Mouse (Mus musculus) midbrain, embryonic 10.5 days (tissue): Measurements from ENCODE around the gene Alg13. TPM values are rescaled to one million over a fixed set of nuclear protein-coding genes. Genes with fewer than 3 reads are reported as not detected.

Source experiments
- DNase-seq: peaks from one replicate; pipeline ENCODE4 v3.0.0-alpha.2; 2017; ENCODE audit warnings: low spot score
- H3K27ac ChIP-seq: fragments of 300-500 bp; sonication (generic); replicated peaks from 2 replicates; pipeline ENCODE4 v1.5.1; 2016; ENCODE audit warnings: mild to moderate bottlenecking
- H3K27me3 ChIP-seq: fragments of 300-500 bp; sonication (generic); 2 replicates; pipeline ENCODE4 v1.6.1; 2016; ENCODE audit warnings: low read depth, mild to moderate bottlenecking; ENCODE audit not compliant: poor library complexity, severe bottlenecking
- H3K36me3 ChIP-seq: fragments of 300-500 bp; sonication (generic); 2 replicates; pipeline ENCODE4 v1.6.1; 2016; ENCODE audit warnings: mild to moderate bottlenecking, moderate library complexity
- H3K4me1 ChIP-seq: fragments of 300-500 bp; sonication (generic); 2 replicates; pipeline ENCODE4 v1.6.1; 2016
- H3K4me3 ChIP-seq: fragments of 300-500 bp; sonication (generic); 2 replicates; pipeline ENCODE4 v1.5.1; 2016; ENCODE audit warnings: mild to moderate bottlenecking, moderate library complexity
- H3K9me3 ChIP-seq: fragments of 300-500 bp; sonication (generic); replicated peaks from 2 replicates; pipeline ENCODE4 v1.6.1; 2016; ENCODE audit warnings: mild to moderate bottlenecking
- WGBS: fragments of 180-500 bp; shearing (Covaris S2); methylation state at CpG from one replicate; pipeline ENCODE4 v1.1.7; 2016; 5-methylcytosine and 5-hydroxymethylcytosine counted together
- polyA plus RNA-seq: library from polyadenylated mRNA; unstranded; fragments of >200 nt; fragmentation: Nextera tagmentation; extraction: Ambion mirVana; gene quantifications from 2 replicates; pipeline ENCODE4 v1.2.1, GENCODE M21; 2016

The Alg13 gene
- polyA plus RNA-seq = 26.3 and 26.8 TPM in 2 replicates

GRCm38 (mm10) chrX:144317548-144318163, at the start of gene Alg13:
Gene Alg13, plus strand, starts transcription at chrX:144317804.
- Histone ChIP-seq H3K27ac (peak within 1 kb of the TSS; percentile 85), H3K4me1 (peaks cover 6% of the 10 kb centered on the region)
- 14% methylated on average over 47 of the region's 47 CpGs for WGBS

GRCm38 (mm10) chrX:144268606-144269005, 49.0 kb upstream of the Alg13 start:
- H3K4me1 ChIP-seq = no peaks in the 10 kb centered on the region
- no peak overlapping the region for H3K27ac ChIP-seq
- no peaks in the 10 kb centered on the region for H3K9me3 ChIP-seq
- no peaks in the 10 kb centered on the region for H3K36me3 ChIP-seq
- H3K4me3 ChIP-seq = no peak overlapping the region
- no peak for DNase-seq
- 82% methylated on average over 1 of the region's 1 CpGs for WGBS
- H3K27me3 ChIP-seq = no peaks in the 10 kb centered on the region

More at GRCm38 (mm10) chrX:144317548-144318163, at the start of gene Alg13:
- Histone ChIP-seq H3K4me3 (peak within 1 kb of the TSS; percentile 75), H3K36me3 (no peaks in the 10 kb centered on the region), H3K9me3 (peaks cover 8% of the 10 kb centered on the region; the same call in 1 of the 2 replicates), H3K27me3 (peaks cover 12% of the 10 kb centered on the region; the same call in 1 of the 2 replicates)
- peak; percentile 84 for DNase-seq

GRCm38 (mm10) chrX:144301476-144301875, 16.1 kb upstream of the Alg13 start:
- DNase-seq = no peak
- 76% methylated on average over 2 of the region's 2 CpGs for WGBS
- Histone ChIP-seq H3K9me3 (no peaks in the 10 kb centered on the region), H3K4me1 (no peaks in the 10 kb centered on the region), H3K27ac (no peak overlapping the region), H3K36me3 (no peaks in the 10 kb centered on the region), H3K4me3 (no peak overlapping the region), H3K27me3 (no peaks in the 10 kb centered on the region)

- no peak overlapping the region for H3K4me3 ChIP-seq
- no peaks in the 10 kb centered on the region for H3K9me3 ChIP-seq
- H3K36me3 ChIP-seq = no peaks in the 10 kb centered on the region
- no peak overlapping the region for H3K27ac ChIP-seq
- H3K27me3 ChIP-seq = no peaks in the 10 kb centered on the region
- DNase-seq = no peak
- WGBS = 84% methylated on average over 2 of the region's 2 CpGs
- H3K4me1 ChIP-seq = no peaks in the 10 kb centered on the region
Measured at GRCm38 (mm10) chrX:144305659-144306058, 11.9 kb upstream of the Alg13 start.

- DNase-seq = no peak
- peaks cover 8% of the 10 kb centered on the region; the same call in 1 of the 2 replicates for H3K9me3 ChIP-seq
- no peaks in the 10 kb centered on the region for H3K4me1 ChIP-seq
- 66% methylated on average over 2 of the region's 2 CpGs for WGBS
- H3K4me3 ChIP-seq = no peak overlapping the region
- peaks cover 12% of the 10 kb centered on the region; the same call in 1 of the 2 replicates for H3K27me3 ChIP-seq
- H3K27ac ChIP-seq = no peak overlapping the region
- H3K36me3 ChIP-seq = no peaks in the 10 kb centered on the region
Measured at GRCm38 (mm10) chrX:144314041-144314440, 3.6 kb upstream of the Alg13 start.

- H3K27ac ChIP-seq = no peak overlapping the region
- H3K4me1 ChIP-seq = peaks cover 6% of the 10 kb centered on the region
- peaks cover 8% of the 10 kb centered on the region; the same call in 1 of the 2 replicates for H3K9me3 ChIP-seq
- H3K27me3 ChIP-seq = peaks cover 12% of the 10 kb centered on the region; the same call in 1 of the 2 replicates
- no peak for DNase-seq
- no peak overlapping the region for H3K4me3 ChIP-seq
- no peaks in the 10 kb centered on the region for H3K36me3 ChIP-seq
- 28% methylated on average over 5 of the region's 5 CpGs for WGBS
Measured at GRCm38 (mm10) chrX:144315028-144315427, 2.6 kb upstream of the Alg13 start.

GRCm38 (mm10) chrX:144316004-144316403, 1.6 kb upstream of the Alg13 start:
- no peak overlapping the region for H3K4me3 ChIP-seq
- H3K27ac ChIP-seq = no peak overlapping the region
- DNase-seq = no peak
- no peaks in the 10 kb centered on the region for H3K36me3 ChIP-seq
- peaks cover 6% of the 10 kb centered on the region for H3K4me1 ChIP-seq
- peaks cover 8% of the 10 kb centered on the region; the same call in 1 of the 2 replicates for H3K9me3 ChIP-seq
- WGBS = 74% methylated on average over 5 of the region's 5 CpGs
- peaks cover 12% of the 10 kb centered on the region; the same call in 1 of the 2 replicates for H3K27me3 ChIP-seq

- 20% methylated on average over 49 of the region's 53 CpGs for WGBS
- Histone ChIP-seq H3K27me3 (peaks cover 12% of the 10 kb centered on the region; the same call in 1 of the 2 replicates), H3K27ac (peak overlapping the region; percentile 85), H3K4me1 (peaks cover 6% of the 10 kb centered on the region), H3K9me3 (peaks cover 8% of the 10 kb centered on the region; the same call in 1 of the 2 replicates), H3K4me3 (peak overlapping the region; percentile 75), H3K36me3 (no peaks in the 10 kb centered on the region; the same call in 1 of the 2 replicates)
- DNase-seq = no peak
Measured at GRCm38 (mm10) chrX:144318164-144318979, 768 bp downstream of the Alg13 start.

GRCm38 (mm10) chrX:144319366-144319765, 1.8 kb downstream of the Alg13 start:
- Histone ChIP-seq H3K4me3 (peak overlapping the region; percentile 75), H3K27ac (no peak overlapping the region), H3K36me3 (no peaks in the 10 kb centered on the region; the same call in 1 of the 2 replicates), H3K9me3 (peaks cover 8% of the 10 kb centered on the region; the same call in 1 of the 2 replicates), H3K27me3 (peaks cover 12% of the 10 kb centered on the region; the same call in 1 of the 2 replicates), H3K4me1 (peaks cover 6% of the 10 kb centered on the region)
- peak; percentile 11 for DNase-seq
- WGBS = 40% methylated on average over 9 of the region's 9 CpGs

- peaks cover 10% of the 10 kb centered on the region; the same call in 1 of the 2 replicates for H3K36me3 ChIP-seq
- H3K9me3 ChIP-seq = no peaks in the 10 kb centered on the region
- no peaks in the 10 kb centered on the region for H3K27me3 ChIP-seq
- H3K27ac ChIP-seq = no peak overlapping the region
- no peak for DNase-seq
- no peak overlapping the region for H3K4me3 ChIP-seq
- H3K4me1 ChIP-seq = no peaks in the 10 kb centered on the region
Measured at GRCm38 (mm10) chrX:144325375-144325774, 7.8 kb downstream of the Alg13 start.

GRCm38 (mm10) chrX:144335332-144336015, 17.9 kb downstream of the Alg13 start:
- H3K36me3 ChIP-seq = no peaks in the 10 kb centered on the region
- no peak overlapping the region for H3K27ac ChIP-seq
- no peak for DNase-seq
- no peaks in the 10 kb centered on the region for H3K27me3 ChIP-seq
- H3K4me1 ChIP-seq = no peaks in the 10 kb centered on the region
- 45% methylated on average over 8 of the region's 8 CpGs for WGBS
- no peaks in the 10 kb centered on the region for H3K9me3 ChIP-seq
- H3K4me3 ChIP-seq = no peak overlapping the region

GRCm38 (mm10) chrX:144337938-144338337, 20.3 kb downstream of the Alg13 start:
- Histone ChIP-seq H3K4me1 (no peaks in the 10 kb centered on the region), H3K9me3 (no peaks in the 10 kb centered on the region), H3K27ac (no peak overlapping the region), H3K4me3 (no peak overlapping the region), H3K27me3 (no peaks in the 10 kb centered on the region), H3K36me3 (no peaks in the 10 kb centered on the region)
- no peak for DNase-seq
